Mouse (Mus musculus): ENCODE data around the gene Zer1.
A peak's percentile ranks its signal among the peaks of the same experiment; 100 is the strongest.
"Not testable (repeated sequence)": the region's sequence is repeated elsewhere in the genome, so short reads cannot be mapped to it uniquely, and the experiment has no call there.

Gene Zer1

DNA sequence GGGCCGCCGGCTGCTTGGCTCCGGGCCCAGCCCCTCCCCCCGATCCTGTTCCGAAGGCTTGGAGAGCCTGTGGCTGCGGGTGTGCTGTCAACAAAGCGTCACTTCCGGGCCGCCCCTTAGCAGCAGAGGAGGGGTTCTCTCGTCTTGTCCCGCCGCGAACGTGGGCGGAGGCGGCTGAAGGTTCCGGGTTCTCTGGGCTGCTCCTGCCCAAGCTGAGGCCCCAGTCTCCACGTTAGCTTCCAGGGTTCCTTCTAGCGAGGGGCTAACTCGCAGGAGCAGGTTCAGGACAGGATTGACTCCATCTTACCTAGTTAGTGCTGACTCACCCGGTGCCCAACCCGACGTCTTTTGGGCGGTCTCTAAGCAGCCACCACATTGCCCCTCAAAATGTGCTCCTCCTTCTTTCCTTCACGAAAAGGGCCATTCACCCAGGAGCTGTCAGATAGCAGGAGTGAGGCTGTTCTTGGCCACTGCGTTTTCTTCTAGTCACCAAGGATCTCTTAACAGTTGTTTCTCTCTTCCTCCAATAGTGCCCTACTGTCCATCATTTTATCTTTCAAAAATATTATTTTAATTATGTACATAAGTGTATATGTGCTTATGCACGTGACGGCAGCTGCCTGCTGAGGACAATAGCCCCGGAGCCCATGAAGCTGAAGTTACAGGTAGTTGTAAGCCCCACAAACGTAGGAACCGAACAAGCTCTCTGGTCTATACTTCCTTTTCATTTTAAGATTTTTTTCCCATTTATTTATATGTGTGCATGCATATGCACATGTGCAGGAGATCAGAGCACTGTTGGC is at the start of gene Zer1:
TSS of gene Zer1 (minus strand) at position 114 of the 803 bp plus-strand sequence.
- DNase-seq (ENCODE audit: low spot score): peak; percentile 95

DNA sequence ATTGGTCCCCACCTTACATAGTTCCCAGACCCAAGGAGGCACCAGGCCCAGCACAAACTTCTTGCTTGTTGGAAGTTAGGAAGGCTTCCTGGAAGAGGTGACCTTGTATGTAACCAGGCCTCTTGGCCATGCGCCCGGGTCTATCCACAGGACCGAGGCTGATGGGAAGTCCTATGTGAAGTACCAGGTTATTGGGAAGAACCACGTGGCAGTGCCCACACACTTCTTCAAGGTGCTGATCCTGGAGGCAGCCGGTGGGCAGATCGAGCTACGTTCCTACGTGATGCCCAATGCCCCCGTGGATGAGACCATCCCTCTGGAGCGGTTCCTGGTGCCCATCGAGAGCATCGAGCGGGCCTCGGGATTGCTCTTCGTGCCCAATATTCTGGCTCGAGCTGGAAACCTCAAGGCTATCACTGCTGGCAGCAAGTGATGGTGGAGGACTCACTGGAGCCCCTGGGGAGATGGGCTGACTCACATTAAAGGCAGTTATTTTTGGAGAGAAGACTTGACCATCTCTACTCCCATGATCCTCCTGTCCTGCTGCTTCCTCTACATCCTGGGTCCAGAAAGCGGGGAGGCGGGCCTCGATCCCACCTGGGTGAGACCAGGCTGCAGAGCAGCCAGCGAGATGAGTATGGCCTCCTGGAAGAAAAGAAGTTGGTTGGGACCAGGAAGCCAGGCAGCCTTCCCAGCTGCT is 49.3 kb upstream of the Zer1 start:
- no peak for DNase-seq (ENCODE audit: low spot score)

DNA sequence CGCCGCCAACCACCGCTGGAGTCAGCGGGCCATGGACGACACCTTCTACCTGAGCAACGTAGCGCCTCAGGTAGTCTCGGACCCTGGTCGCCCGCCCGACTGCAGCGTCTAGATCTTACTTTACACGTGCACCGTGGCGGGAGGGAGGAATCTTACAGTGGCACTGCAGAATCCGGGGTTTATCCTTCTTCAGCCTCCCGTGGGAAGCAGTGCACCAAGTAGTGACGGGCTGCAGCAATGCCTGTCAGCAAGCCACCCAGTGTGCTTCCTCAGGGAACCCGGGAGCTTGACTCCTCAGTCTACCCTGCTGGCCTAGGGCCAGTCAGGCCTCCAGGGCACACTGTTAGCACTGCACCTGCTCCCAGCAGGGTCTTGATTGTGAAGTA is 47.6 kb upstream of the Zer1 start:
- DNase-seq (ENCODE audit: low spot score): no peak

DNA sequence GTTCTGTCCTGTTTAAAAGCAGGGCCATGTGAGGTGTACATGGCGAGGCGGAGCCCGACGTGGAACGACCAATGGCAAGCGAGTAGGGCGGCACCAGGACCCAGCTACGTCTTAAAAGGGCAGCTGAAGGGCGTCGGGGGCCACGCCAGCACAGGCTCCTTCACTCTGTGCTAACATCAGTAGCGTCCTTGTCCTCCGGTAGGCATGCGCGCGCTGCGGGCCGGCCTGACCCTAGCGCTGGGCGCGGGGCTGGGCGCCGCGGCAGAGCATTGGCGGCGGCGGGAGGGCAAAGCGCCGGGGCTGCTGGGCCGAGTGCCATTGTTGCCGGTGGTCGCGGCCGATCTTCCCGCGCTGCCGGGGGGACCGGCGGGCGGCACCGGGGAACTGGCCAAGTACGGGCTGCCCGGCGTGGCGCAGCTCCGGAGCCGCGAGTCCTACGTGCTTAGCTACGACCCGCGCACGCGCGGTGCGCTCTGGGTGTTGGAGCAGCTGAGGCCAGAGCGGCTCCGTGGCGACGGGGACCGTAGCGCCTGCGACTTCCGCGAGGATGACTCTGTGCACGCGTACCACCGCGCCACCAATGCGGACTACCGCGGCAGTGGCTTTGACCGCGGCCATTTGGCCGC is 47.1 kb upstream of the Zer1 start, which contains the start of gene Endog:
TSS of gene Endog (plus strand) at position 123 of the 626 bp plus-strand sequence.
- peak; percentile 75 for DNase-seq (ENCODE audit: low spot score)

DNA sequence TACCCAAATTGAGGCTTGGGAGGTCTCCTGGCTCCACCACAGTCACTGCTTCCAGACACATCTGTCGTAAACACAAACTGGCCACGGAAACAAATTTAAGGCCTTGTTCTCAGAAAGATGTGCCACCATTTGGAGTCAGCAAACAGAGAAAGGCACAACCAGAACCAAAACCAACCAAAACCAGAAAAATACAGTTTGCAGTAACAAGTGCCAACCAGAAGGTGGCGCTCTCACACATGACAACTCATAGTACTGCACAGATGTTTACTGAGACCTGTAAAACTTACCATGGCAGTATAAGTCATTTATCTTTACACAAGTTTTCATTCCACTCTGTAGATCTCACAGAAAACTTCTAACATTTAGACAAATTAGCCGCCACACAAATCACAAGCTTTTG is 42.3 kb upstream of the Zer1 start:
- DNase-seq (ENCODE audit: low spot score): no peak

DNA sequence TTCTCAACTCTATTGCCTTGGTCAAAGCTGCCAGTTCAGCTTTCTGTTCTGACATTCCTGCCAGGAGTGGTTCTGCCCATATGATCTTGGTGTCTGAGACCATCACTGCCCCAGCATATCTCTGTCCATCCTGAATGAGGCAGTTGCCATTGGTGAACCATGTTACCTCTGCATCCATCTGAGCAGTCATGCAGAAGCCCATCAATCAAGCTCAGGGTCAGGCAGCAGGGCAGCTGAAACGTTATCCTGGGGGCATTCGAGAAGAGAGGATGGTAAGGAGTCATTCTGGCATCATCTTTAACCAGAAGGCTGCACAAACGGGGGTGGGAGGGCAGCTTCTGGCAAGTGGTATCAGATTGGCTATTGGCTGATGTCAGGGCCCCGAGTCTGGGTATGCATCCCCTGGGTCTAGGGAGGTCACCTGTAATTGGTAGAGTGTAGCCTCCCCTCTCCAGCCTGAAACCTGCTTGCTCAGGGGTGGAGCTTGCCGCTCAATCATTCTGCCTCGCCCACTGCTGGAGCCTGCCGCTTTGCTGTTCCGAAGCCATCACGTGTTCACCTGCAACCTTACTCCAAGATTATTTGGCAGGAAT is 40.1 kb upstream of the Zer1 start:
- no peak for DNase-seq (ENCODE audit: low spot score)

DNA sequence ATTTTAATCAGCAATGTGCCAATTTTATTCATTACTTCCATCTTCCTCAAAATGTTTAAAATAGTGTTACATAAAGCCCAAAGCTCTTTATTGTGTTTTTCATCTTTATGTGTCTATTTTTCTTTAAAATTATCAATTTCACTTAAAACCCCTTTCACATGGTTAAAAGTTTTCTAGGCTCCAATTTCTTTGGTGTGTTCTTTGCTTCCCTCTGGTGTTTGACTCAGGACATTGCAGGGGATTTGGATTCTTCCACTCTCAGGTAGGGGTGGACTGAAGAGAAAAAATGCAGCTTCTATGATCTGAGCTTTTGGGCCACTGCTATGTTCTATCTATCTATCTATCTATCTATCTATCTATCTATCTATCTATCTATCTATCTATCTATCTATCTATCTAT is 37.4 kb upstream of the Zer1 start:
- DNase-seq (ENCODE audit: low spot score): no peak

DNA sequence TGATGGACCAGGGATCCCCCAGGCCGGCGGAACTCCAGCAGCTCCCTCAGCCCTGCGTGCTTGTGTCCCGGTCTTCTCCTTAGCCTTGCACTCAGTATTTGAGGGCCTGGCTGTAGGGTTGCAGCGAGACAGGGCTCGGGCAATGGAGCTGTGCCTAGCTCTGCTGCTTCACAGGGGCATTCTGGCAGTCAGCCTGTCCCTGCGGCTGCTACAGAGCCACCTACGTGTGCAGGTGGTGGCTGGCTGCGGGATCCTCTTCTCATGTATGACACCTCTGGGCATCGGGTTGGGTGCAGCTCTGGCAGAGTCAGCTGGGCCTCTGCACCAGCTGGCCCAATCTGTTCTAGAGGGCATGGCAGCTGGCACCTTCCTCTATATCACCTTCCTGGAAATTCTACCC is 35.5 kb upstream of the Zer1 start:
- not testable (repeated sequence) for DNase-seq (ENCODE audit: low spot score)

DNA sequence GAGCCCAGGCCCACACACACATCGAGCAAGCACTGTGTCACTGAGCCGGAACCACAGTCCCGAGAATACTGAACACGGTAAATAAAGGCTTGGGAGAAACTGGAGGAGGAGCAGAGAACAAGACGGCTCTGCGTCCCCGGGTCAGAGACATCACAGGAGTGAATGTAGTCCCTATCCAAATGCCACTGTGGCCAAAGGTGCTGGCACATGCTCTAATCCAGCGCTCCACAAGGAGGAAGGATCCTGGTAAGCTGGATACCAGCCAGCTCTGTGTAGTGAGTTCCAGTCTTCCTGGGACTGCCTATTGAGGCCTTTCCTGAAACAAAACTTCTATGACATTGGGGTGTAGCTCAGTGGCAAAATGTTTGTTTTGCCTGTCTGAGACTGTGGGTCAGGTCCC is 28.2 kb upstream of the Zer1 start:
- DNase-seq (ENCODE audit: low spot score): no peak

DNA sequence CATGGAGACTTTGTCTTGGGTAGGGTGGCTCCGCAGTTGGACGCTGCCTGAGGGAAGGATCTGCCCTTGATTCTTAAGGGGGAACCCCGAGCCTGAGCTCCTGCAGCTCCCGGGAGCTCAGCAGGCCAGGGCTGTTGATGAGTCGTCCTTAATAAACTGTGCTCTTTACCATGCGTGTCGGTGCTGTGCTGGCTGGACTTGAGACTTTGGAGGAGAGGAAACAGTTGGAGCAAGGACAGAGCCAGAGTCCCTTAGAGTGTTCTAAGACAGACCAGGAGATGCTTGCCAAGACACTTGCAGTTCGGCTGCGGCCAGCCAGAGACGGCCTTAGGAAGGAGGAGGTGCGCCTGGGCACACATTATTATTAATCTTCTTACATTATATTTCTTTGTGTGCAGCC is 27.5 kb upstream of the Zer1 start:
- DNase-seq (ENCODE audit: low spot score): no peak

DNA sequence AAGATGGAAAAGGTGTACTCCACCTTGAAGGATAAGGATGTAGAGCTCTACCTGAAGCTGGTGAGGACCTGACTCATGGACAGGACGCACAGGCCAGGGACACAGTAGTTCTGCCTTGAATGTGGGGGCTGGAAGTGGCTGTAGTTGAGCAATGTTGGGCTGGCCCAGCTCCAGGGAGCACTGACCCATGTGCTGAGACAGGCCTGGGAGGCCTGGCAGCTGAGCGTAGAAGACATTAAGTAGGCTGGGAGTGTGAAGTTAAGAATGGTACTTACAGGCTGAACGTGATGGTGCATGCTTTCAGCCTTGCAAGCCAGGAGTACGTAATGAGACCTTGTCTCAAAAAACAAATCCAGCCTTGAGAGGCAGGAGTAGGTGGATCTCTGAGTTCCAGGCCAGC is 23.1 kb upstream of the Zer1 start:
- DNase-seq (ENCODE audit: low spot score): peak; percentile 32

DNA sequence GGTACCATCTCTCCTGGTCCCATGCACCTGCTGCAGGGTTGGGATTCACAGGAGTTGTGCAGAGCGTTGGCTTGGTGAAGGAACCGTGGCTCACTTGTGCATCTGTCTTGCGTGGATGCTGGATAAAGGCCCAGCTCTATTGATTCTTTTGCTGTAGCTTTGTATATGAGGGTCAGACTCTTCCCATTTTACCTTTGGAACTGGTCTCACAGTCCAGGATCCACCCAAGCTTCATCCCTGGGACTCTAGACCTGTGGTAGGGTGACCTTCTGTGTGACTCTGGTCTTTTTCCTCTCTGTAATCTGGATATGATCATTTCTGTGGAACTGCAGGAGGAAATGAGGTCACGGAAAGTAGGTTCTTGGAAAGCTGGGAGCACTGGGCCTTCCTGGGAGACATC is 20.1 kb upstream of the Zer1 start:
- DNase-seq (ENCODE audit: low spot score): no peak

DNA sequence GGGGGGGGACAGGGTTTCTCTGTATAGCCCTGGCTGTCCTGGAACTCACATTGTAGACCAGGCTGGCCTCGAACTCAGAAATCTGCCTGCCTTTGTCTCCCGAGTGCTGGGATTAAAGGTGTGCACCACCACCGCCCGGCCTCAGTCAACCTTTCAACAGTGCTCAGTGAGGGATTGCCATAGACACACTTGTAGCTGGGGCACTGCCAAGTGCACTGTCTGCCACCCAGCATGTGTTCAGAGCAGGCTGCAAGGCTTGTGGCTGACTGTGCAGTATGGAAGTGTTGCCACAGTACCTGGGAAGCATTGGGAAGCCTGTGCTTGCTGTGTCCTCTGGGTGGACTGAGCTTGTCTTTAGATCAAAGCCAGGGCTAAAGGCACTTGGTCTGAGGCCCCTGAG is 15.6 kb upstream of the Zer1 start:
- not testable (repeated sequence) for DNase-seq (ENCODE audit: low spot score)

DNA sequence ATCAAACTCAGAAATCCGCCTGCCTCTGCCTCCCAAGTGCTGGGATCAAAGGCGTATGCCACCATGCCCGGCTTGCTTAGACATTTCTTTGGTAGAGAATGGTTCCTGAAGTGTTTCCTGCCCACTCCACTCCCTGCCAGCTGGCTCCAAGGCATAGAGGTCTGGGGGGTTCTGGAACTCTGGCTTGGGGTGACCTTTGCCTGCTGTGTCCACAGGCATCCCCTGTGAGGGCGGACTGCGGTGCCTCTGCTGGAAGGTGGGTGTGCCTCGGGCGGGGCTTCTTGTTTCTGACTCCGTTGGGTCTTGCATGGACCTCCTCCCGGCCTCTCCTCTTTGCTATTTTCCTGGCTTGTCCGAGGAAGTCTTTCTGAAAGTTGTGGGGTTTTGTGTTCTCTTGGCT is 12.1 kb upstream of the Zer1 start:
- DNase-seq (ENCODE audit: low spot score): no peak

DNA sequence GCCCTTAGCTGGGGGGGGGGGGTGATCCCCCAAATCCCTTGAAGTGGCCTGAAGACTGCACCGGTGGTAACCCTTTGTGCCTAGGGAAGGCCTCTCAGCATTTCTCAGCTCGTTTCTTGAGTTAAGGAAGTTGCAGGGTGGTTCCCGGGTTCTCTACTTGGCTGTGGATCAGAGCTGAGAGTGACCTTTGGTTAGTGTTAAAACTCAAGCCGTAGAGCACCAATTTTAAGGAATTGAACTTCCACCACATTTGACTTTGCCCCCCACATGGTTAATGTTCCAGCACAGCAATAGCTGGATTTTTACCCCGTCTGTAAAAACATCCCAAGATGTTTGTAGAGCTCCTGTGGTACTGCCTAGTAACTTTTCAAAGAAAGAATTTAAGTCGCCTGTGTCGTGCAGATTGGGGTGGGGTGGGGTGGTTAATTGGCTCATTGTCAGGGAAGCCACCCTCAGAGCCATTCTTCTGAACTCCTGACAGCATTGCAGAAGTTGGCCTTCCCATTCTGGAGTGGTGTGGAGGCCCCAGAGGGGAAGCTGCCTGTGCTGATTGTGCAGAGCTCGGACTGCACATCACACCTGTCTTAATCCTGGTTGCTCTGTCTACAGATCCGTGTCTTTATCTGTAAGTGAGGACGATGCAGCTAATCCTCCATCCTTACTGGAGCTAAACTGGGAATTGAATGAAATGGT is 10.7 kb upstream of the Zer1 start:
- no peak for DNase-seq (ENCODE audit: low spot score)

DNA sequence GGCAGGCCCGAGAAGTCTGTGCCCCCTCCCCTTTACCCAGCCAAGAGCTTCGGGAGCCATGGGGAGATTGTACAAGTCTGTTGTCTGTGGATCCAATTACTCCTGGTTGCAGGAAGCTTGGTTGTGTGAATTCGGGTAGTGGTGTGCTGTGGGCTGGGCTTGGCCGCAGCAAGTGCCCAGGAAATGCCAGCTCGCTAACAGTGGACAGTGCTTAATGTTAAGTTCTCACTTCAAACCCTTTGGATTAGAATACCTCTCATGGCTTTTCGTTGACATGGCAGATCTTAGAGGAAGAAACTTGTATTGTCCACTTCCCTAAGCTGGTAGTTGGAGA is 10.0 kb upstream of the Zer1 start:
- no peak for DNase-seq (ENCODE audit: low spot score)

DNA sequence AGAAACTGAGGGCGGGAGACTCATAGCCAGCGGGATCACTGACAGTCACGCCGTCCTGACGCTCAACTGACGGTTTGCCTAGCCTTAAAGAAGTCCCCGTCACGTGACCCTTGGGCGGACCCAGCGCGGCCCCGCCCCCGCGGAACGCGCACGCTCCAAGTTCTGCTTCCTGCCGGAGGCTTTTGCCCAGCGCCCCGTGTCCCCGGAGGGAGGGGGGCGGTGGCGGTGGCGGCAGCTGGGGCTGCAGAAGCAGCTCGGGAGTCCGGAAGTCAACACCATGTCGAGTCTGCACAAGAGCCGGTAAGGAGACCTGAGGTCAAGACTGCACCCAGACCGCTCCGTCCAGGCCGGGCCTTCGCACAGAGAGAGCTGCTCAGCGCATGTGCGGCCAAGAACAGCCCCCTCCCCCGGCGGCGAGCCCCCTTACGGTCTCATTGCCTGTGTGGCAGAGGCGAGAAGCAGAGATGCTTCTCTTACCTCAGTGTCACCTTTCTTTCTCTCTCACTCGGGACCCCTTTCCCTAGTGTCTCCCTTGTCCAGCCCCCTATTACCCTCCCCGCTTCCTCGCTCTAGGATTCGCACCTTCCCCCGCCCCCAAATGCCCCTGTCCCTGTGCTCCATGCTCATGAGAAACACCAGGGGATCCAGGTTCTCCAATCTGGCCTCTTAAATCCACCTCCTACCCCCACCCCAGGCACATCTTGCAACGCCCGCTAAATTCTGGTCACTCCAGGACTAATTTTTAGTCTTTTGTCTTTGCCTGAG is 9.4 kb upstream of the Zer1 start, which contains the start of gene Tbc1d13:
TSS of gene Tbc1d13 (plus strand) at position 134 of the 765 bp plus-strand sequence.
- DNase-seq (ENCODE audit: low spot score): peak; percentile 98

DNA sequence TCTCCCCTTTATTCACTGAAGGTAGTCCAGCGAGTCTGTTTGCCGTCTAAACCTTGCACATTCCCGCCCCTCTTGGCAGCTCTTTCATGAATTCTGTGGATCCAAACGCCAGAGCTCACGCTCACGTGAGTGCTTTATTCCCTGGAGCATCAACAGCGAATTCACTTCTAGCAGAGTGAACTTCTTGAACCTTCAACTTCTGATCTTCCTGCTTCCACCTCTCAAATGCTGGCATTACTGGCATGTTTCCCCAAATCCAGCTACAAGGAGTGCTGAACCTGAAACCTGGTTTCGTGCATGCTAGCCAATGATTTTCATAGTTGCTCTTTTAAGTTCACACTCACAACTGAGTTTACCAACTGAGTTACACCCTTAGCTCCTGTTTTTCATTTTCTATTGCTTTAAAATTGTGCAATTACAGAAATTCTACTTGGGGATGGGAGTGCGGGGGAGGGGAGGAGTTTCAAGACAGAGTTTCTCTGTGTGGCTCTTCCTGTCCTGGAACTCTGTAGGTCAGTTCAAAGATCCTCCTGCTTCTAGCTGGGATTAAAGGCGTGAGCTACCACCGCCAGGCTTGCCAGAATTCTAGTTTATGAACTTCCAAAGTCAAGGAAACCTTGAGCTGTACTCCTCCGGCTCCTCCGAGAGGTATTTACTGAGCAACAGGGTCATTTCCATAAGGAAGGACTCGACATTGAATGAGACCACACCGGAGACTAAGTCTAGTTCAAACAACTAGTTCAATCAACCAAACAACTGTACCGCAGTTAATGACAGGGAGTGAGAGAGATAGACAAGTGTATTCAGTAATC is 8.6 kb upstream of the Zer1 start:
- peak; percentile 25 for DNase-seq (ENCODE audit: low spot score)

DNA sequence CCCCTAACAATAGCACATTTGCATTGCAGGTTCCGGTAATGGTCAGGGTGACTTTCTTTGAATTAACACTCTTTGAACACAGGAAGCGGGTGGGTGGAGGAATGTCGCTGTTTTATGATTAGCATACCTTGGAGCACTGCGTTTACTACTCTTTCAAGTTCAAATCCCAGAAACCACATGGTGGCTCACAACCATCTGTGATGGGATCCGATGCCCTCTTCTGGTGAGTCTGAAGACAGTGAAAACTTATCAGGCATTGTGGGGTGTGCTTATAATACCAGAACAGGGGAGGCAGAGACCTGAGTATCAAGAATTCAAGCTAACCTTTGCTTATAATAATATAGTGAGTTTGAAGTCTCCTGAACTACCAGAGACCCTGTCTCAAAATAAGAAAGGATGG is 6.9 kb upstream of the Zer1 start:
- DNase-seq (ENCODE audit: low spot score): not testable (repeated sequence)

DNA sequence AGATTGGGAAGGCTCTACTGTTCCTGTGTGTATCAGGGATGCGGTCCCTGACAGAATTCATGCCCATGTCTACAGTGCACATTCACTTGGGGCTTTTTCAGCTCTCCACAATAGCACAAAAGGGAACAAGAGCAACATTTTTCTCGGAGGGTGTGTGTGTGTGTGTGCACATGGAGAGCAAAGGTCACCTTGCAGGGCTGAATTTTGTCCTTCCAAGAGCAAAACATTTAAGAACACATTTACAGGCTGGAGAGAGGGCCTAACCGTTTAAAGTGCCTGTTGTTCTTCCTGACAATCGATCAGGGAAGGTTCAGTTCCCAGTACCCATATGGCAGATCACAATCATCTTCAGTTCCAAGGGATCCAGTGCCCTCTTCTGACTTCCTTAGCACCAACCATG is 5.8 kb upstream of the Zer1 start:
- no peak for DNase-seq (ENCODE audit: low spot score)

DNA sequence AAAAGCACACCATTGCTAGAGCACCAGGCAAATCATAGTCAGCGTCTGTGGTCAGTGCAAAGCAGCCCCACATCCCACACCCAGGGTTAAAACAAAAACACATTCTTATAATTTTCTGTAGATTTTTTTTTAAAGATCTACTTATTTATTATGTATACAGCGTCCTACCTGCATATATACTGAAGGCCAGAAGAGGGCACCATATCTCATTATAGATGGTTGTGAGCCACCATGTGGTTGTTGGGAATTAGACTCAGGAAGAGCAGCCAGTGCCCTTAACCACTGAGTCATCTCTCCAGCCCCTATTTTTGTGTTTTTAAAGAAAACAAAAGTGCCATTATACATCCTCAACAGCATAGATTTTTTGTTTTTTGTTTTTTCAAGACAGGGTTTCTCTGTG is 4.4 kb upstream of the Zer1 start:
- DNase-seq (ENCODE audit: low spot score): no peak

Measured in urinary bladder, postnatal 25 days (tissue).